Mouse (Mus musculus) E14TG2a.4 (cell line): ENCODE results near the gene Riok1.

Experiments
- CTCF ChIP-seq: conservative IDR thresholded peaks from 2 replicates; pipeline ENCODE4 v1.5.1; 2014; ENCODE audit warnings: low read length
- NANOG ChIP-seq: IDR thresholded peaks from 2 replicates; pipeline ENCODE4 v1.6.1; 2014; ENCODE audit warnings: borderline replicate concordance, low read length, mixed read lengths
- POU5F1 ChIP-seq: IDR thresholded peaks from 2 replicates; pipeline ENCODE4 v1.6.1; 2014; ENCODE audit warnings: low read length, borderline replicate concordance

- no peak for TF ChIP-seq CTCF
- TF ChIP-seq NANOG = no peak
- no peak for TF ChIP-seq POU5F1
Measured at GRCm38 (mm10) chr13:38074404-38074803, 37.6 kb downstream of the Riok1 start.
